In genomic region chr1:155212493-155212892, GRCm38 (mm10) we compare ENCODE assay signal across 8 mouse cellular contexts. TPM values are rescaled to one million over a fixed set of nuclear protein-coding genes. Genes with fewer than 3 reads are reported as not detected.
DNase-seq lines count a peak whose midpoint lies in the region; ATAC-seq lines count a peak whose summit lies in the region.

No protein-coding gene starts in this region.

- H3K4me2 ChIP-seq in lung, embryonic 15.5 days, result peak overlapping the region; percentile 5
- H3K4me2 ChIP-seq in embryonic facial prominence, embryonic 14.5 days (ENCODE audit: low read depth, low read length), result no peak overlapping the region
- 0 out of 2 replicates have a peak overlapping the region, but pooled peaks have one; percentile 1 for H3K4me2 ChIP-seq in hindbrain, embryonic 13.5 days

- H3K4me1 ChIP-seq in lung, embryonic 15.5 days, result peaks cover 65% of the 10 kb centered on the region
- H3K4me1 ChIP-seq in embryonic facial prominence, embryonic 14.5 days (ENCODE audit: control insufficient read depth, insufficient read depth, low read length), result peaks cover 32% of the 10 kb centered on the region
- H3K4me1 ChIP-seq in hindbrain, embryonic 13.5 days (replicated peaks), result peaks cover 76% of the 10 kb centered on the region

- peak; percentile 83 for ATAC-seq in lung, embryonic 15.5 days (ENCODE audit: borderline replicate concordance, extremely low read depth, low FRiP score, low TSS enrichment)
- ATAC-seq in embryonic facial prominence, embryonic 14.5 days (ENCODE audit: low read depth), result peak; percentile 56
- peak; percentile 27 for ATAC-seq in hindbrain, embryonic 13.5 days (ENCODE audit: low FRiP score)
- no peak for ATAC-seq in monocyte, adult 5-6 weeks (replicated peaks; ENCODE audit: insufficient number of reproducible peaks, low FRiP score, low TSS enrichment, poor library complexity, severe bottlenecking)

- H3K27me3 ChIP-seq in lung, embryonic 15.5 days, result no peaks in the 10 kb centered on the region
- H3K27me3 ChIP-seq in embryonic facial prominence, embryonic 14.5 days (replicated peaks; ENCODE audit: control insufficient read depth, insufficient read depth, low read length), result no peaks in the 10 kb centered on the region
- H3K27me3 ChIP-seq in hindbrain, embryonic 13.5 days, result no peaks in the 10 kb centered on the region; the same call in 1 of the 2 replicates

- H3K27ac ChIP-seq in lung, embryonic 15.5 days, result peak overlapping the region; percentile 86
- H3K27ac ChIP-seq in embryonic facial prominence, embryonic 14.5 days (replicated peaks; ENCODE audit: low read depth, low read length), result peak overlapping the region; percentile 67
- H3K27ac ChIP-seq in hindbrain, embryonic 13.5 days, result peak overlapping the region; percentile 83

- 0 out of 2 replicates have a peak overlapping the region, but pooled peaks have one; percentile 17 for H3K9ac ChIP-seq in lung, embryonic 15.5 days
- H3K9ac ChIP-seq in embryonic facial prominence, embryonic 14.5 days (ENCODE audit: low read depth, low read length), result no peak overlapping the region; the same call in 1 of the 2 replicates
- H3K9ac ChIP-seq in hindbrain, embryonic 13.5 days, result peak overlapping the region; percentile 46

- WGBS in lung, embryonic 15.5 days, result 20% methylated on average over 6 of the region's 6 CpGs
- 10% methylated on average over 6 of the region's 6 CpGs for WGBS in embryonic facial prominence, embryonic 14.5 days
- WGBS in hindbrain, embryonic 13.5 days, result 11% methylated on average over 6 of the region's 6 CpGs

- no peaks in the 10 kb centered on the region for H3K9me3 ChIP-seq in lung, embryonic 15.5 days
- no peaks in the 10 kb centered on the region for H3K9me3 ChIP-seq in embryonic facial prominence, embryonic 14.5 days (ENCODE audit: control insufficient read depth, low read length)
- no peaks in the 10 kb centered on the region for H3K9me3 ChIP-seq in hindbrain, embryonic 13.5 days

- no peak overlapping the region for H3K4me3 ChIP-seq in lung, embryonic 15.5 days
- no peak overlapping the region for H3K4me3 ChIP-seq in embryonic facial prominence, embryonic 14.5 days (ENCODE audit: low read depth, low read length)
- no peak overlapping the region for H3K4me3 ChIP-seq in hindbrain, embryonic 13.5 days

- no peaks in the 10 kb centered on the region for H3K36me3 ChIP-seq in lung, embryonic 15.5 days
- 0 out of 2 replicates have a peak, but pooled peaks cover 3% of the 10 kb centered on the region for H3K36me3 ChIP-seq in embryonic facial prominence, embryonic 14.5 days (ENCODE audit: control insufficient read depth, insufficient read depth, low read length)
- H3K36me3 ChIP-seq in hindbrain, embryonic 13.5 days, result peaks cover 3% of the 10 kb centered on the region

- no peak for DNase-seq in lung, adult 18-20 months
- DNase-seq in embryonic facial prominence, embryonic 14.5 days (ENCODE audit: low spot score), result peak; percentile 83
- peak; percentile 54 for DNase-seq in lung, postnatal 36 days
- DNase-seq in layer of hippocampus, adult 18-20 months (ENCODE audit: low spot score in 2 of 2), result no peak
- DNase-seq in gastrocnemius, adult 8-10 months (ENCODE audit: low spot score in 2 of 2), result no peak

RNA-seq across cellular contexts. Expression of gene BC034090, which starts 31.8 kb away (rescaled TPM):
- 4.0 and 4.2 TPM in 2 replicates for polyA plus RNA-seq in lung, embryonic 15.5 days (2015; fragmentation: Nextera tagmentation; extraction: Ambion mirVana)
- polyA plus RNA-seq in embryonic facial prominence, embryonic 14.5 days (2014; fragmentation: Nextera tagmentation; extraction: Ambion mirVana), result 4.6 and 4.8 TPM in 2 replicates
- 3.9 and 4.7 TPM in 2 replicates for polyA plus RNA-seq in hindbrain, embryonic 13.5 days (2015; fragmentation: Nextera tagmentation; extraction: Ambion mirVana)
- 0.48 TPM in 1 of 3 replicates, not detected in the others for total RNA-seq in monocyte, adult 5-6 weeks (2017)
- total RNA-seq in layer of hippocampus, adult 18-20 months (2021), result 1 to 10 TPM; 5.9 to 7.6 TPM
- 1 to 10 TPM in 2 of 4 experiments, under 1 TPM in 2; 0.32 to 1.5 (median 1.0) TPM for total RNA-seq in gastrocnemius, adult 8-10 months (2022)

RNA-seq across cellular contexts. Expression of gene Stx6, which starts 54.0 kb away (rescaled TPM):
- polyA plus RNA-seq in lung, embryonic 15.5 days (2015; fragmentation: Nextera tagmentation; extraction: Ambion mirVana), result 81.5 and 87.2 TPM in 2 replicates
- 69.7 and 74.6 TPM in 2 replicates for polyA plus RNA-seq in embryonic facial prominence, embryonic 14.5 days (2014; fragmentation: Nextera tagmentation; extraction: Ambion mirVana)
- 121 TPM in 2 replicates for polyA plus RNA-seq in hindbrain, embryonic 13.5 days (2015; fragmentation: Nextera tagmentation; extraction: Ambion mirVana)
- 54.9 to 89.5 TPM (median 66.6 TPM) in 3 replicates for total RNA-seq in monocyte, adult 5-6 weeks (2017)
- total RNA-seq in layer of hippocampus, adult 18-20 months (2021), result 100 to 1,000 TPM; 122 to 129 TPM
- total RNA-seq in gastrocnemius, adult 8-10 months (2022), result 10 to 100 TPM; 12.1 to 14.6 (median 13.0) TPM

Comparison
In these comparisons a context has a peak if more than half of its experiments do, and no peak if none do; other contexts are left out.
1. DNase-seq: peak in embryonic facial prominence, embryonic 14.5 days (single experiment) and lung, postnatal 36 days (single experiment); none in lung, adult 18-20 months (0 of 2), layer of hippocampus, adult 18-20 months (0 of 2) and gastrocnemius, adult 8-10 months (0 of 2).
2. Peak in every context shown above with its lines, with median percentiles within 50 percentile points of each other: H3K27ac ChIP-seq.